Mouse (Mus musculus): ENCODE results near the gene Kdm5c.

Gene Kdm5c

GRCm38 (mm10) chrX:152232781-152233763 is at the start of gene Kdm5c:
TSS of gene Kdm5c (plus strand) at chrX:152233020.
- in situ Hi-C loops (cut with MboI, MseI) = no loop called here

DNA sequence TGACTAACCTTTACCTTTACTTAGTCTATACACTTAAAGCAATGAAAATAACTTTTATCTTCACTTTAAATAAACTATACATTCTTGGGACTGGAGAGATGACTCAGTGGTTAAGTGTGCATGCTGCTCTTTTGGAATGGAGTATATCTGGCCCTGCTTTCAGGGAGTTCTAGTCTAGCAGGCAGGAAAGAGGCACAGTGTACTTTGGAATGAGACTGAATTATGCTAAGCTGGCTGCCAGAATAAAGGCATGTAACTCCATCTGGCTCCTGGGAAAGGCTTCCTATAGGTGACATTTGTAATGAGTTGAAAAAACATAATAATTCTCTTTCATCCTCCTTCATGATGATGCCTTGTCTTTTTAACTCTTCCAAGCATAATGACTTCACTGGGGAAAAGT is 45.7 kb upstream of the Kdm5c start:
- in situ Hi-C loops (cut with MboI, MseI) = no loop called here

DNA sequence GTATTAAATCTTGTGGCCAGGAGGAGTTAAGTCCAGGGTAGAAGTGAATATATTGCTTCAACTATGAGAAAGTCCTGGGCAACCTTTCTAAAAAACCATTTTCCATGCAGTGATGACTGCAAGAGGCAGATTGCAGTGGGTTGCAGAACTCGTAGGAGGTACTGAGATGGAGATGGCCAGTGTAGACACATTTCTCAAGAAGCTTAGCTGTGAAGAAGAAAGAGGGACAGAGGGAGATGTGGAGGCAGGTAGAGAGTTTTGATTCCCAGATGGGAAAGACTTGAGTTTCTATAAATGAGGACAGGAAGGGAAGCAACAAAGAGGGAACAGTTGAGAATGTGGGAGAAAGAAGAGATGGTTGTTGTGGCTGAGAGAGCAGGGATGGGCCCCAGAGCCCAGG is 41.6 kb upstream of the Kdm5c start:
- in situ Hi-C loops (cut with MboI, MseI) = loop anchor here (5.0 kb wide), 2 partner anchors 54 to 104 kb away; no protein-coding TSS in a partner anchor

DNA sequence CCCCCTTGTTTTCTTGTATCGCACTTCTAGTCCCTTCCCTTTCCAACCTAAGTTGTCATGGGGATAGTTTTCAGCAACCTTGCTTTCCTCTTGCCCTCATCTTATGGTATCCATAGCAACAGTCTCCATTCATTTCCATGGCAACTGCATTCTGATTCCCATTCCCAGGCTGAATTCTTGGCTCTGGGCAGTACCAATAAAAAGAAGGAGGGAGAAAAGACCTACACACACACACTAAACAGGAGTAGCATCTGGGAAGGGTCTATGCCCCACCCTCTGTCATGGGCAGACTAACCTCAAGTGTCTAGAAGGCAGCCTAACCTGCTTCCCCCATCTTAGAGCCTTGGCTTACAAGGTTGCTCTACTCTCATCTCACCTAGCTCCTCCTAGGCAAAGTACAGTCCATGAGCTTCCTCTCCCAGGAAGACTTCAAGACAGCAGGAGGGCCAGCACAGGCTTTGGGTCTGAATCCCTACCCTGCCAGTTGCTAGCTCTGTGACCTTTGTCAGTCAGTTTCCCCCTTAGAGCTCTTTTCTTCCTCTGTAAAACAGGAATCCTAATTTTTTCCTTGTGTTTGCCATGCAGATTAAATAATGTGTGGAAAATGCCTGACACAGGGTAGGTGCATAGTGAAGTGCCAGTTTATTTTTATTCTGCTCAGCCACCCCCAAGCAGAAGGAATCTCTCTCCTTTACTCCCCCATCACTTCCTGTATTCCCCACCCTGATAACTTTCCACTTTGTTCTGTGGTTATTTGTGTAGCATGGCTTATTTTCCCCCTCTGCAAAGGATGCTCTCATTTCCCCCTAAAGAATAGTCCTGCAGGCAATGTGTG is 34.8 kb upstream of the Kdm5c start:
- in situ Hi-C loops (cut with MboI, MseI) = no loop called here

- in situ Hi-C loops (cut with MboI, MseI) = no loop called here
These were observed 30.9 kb upstream of the Kdm5c start for GRCm38 (mm10) chrX:152201737-152202421.

- in situ Hi-C loops (cut with MboI, MseI) = no loop called here
These were observed 30.3 kb upstream of the Kdm5c start for GRCm38 (mm10) chrX:152202422-152203103.

- in situ Hi-C loops (cut with MboI, MseI) = no loop called here
These were observed 29.6 kb upstream of the Kdm5c start for GRCm38 (mm10) chrX:152203247-152203646.

DNA sequence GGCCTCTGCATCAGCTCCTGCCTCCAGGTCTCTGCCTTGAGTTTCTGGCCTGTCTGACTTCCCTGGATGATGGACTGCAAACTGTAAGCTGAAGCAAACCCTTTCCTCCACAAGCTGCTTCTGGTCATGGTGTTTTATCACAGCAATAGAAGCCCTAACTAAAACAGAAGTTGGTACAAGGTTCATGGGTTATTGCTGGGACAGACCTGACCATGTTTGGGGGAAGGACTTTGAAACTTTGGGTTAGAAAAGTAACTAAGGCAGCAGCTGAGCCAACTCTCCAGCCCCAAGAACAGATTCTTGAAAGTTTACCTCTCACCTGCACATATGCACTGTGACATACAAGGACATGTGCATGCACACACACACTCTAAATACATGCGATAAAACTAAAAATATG is 27.3 kb upstream of the Kdm5c start:
- in situ Hi-C loops (cut with MboI, MseI) = no loop called here

DNA sequence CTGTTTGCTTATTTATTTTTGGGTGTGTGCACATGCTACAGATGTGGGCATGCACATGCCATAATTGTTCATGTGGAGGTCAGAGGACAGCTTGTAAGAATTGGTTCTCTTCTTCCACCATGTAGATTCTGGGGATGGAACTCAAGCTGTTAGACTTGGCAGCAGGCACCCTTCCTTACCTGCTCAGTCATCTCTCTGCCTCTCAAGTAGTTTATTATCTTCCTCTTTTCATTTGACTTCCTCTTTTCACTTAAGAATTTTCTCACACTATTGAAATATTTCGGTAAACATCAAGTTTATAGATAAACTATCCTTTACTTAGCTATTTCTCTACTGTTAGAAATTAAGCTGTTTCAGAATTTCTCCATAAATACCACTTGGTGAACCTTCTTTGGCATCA is 18.1 kb upstream of the Kdm5c start:
- in situ Hi-C loops (cut with MboI, MseI) = no loop called here

GRCm38 (mm10) chrX:152218529-152218928 is 14.3 kb upstream of the Kdm5c start:
- in situ Hi-C loops (cut with MboI, MseI) = no loop called here

DNA sequence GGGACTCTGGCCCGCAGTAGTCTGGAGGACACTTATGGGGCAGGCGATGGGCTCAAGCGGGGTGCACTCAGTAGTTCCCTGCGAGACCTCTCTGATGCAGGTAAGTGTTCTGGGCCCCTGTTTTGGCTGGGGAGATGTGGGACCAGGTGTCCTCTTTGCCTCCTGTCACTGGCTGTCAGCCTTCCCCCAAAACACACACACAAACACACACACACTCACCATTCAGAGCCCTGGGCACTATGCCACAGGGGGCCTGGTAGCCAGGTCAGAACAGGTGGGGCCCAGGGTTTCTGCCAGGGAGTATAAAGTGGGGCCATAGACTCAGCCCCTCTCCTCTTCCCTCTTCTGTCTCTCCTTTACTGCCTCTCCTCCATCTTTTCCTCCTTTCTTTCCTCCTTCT is 11.1 kb upstream of the Kdm5c start:
- in situ Hi-C loops (cut with MboI, MseI) = no loop called here

DNA sequence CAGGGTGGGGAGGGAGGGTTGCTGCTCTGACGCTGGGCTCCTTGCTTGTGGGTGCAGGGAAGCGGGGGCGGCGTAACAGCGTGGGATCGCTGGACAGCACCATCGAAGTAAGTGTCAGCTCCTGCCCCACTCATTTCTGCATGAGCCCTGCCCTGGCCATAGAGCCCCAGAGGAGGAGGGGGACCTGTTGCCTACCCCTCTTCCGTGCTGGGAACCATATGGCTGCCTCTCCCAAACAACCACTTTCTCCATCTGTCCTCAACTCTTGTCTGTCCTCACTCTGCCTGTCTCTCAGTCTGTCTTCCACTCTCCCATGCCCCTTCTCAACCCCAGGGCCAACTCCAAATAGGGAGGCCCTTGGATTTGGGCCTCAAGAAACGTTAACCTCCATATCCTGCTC is 10.6 kb upstream of the Kdm5c start:
- in situ Hi-C loops (cut with MboI, MseI) = no loop called here

- in situ Hi-C loops (cut with MboI, MseI) = no loop called here
These were observed 9.5 kb upstream of the Kdm5c start for GRCm38 (mm10) chrX:152223313-152223712.

- in situ Hi-C loops (cut with MboI, MseI) = no loop called here
These were observed 8.5 kb upstream of the Kdm5c start for GRCm38 (mm10) chrX:152224280-152224679.

GRCm38 (mm10) chrX:152234125-152234524 is 1.3 kb downstream of the Kdm5c start:
- in situ Hi-C loops (cut with MboI, MseI) = no loop called here

- in situ Hi-C loops (cut with MboI, MseI) = no loop called here
These were observed 2.9 kb downstream of the Kdm5c start for GRCm38 (mm10) chrX:152235758-152236157.

DNA sequence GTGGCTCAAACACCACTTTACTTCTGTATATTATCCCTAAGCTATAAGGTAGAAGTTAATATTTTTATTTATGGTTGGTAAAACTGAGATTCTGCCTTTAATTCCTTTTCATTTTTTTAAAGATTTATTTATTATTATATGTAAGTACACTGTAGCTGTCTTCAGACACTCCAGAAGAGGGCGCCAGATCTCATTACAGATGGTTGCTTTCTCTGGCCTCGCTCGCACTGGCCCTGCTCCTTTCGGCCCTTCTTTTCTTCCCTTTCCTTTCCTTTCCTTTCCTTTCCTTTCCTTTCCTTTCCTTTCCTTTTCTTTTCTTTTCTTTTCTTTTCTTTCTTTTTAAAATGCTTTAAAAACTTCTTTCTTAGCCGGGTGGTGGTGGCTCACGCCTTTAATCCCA is 10.3 kb downstream of the Kdm5c start:
- in situ Hi-C loops (cut with MboI, MseI) = loop anchor here (5.0 kb wide), 1 partner anchor 104 kb away; no protein-coding TSS in a partner anchor

- in situ Hi-C loops (cut with MboI, MseI) = loop anchor here (5.0 kb wide), 1 partner anchor 103 kb away; no protein-coding TSS in a partner anchor
These were observed 11.8 kb downstream of the Kdm5c start for GRCm38 (mm10) chrX:152244492-152245189.

DNA sequence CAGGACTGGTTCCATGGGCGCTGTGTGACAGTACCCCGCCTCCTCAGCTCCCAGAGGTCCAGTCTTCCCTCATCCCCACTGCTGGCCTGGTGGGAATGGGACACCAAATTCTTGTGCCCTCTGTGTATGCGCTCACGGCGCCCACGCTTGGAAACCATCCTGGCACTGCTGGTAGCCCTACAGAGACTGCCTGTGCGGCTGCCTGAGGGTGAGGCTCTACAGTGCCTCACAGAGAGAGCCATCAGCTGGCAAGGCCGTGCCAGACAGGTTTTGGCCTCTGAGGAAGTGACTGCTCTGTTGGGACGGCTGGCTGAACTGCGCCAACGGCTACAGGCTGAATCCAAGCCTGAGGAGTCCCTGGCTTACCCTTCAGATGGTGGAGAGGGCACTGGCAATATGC is 38.4 kb downstream of the Kdm5c start:
- in situ Hi-C loops (cut with MboI, MseI) = no loop called here

GRCm38 (mm10) chrX:152279384-152279783 is 46.6 kb downstream of the Kdm5c start:
- in situ Hi-C loops (cut with MboI, MseI) = no loop called here

All from regulatory T cell (primary cell).